Mouse (Mus musculus) neural tube, embryonic 14.5 days (tissue): ENCODE measurements around the gene Sgms1. TPM values are rescaled to one million over a fixed set of nuclear protein-coding genes. Genes with fewer than 3 reads are reported as not detected.

Experiments used
- ATAC-seq: fragments of 200-750 bp; cut with Nextera tagmentation; 2 replicates; pipeline ENCODE4 v1.8.0; 2017; ENCODE audit warnings: low read depth, mild to moderate bottlenecking, moderate TSS enrichment, moderate library complexity
- H3K27ac ChIP-seq: fragments of 300-500 bp; sonication (generic); 2 replicates; pipeline ENCODE4 v1.5.1; 2014; ENCODE audit warnings: low read depth, mild to moderate bottlenecking, control low read depth, low read length, moderate library complexity, mixed read lengths
- H3K27me3 ChIP-seq: fragments of 300-500 bp; sonication (generic); 2 replicates; pipeline ENCODE4 v1.6.1; 2014; ENCODE audit warnings: low read length; ENCODE audit not compliant: control insufficient read depth, insufficient read depth
- H3K36me3 ChIP-seq: fragments of 300-500 bp; sonication (generic); 2 replicates; pipeline ENCODE4 v1.6.1; 2014; ENCODE audit warnings: low read length, mixed read lengths; ENCODE audit not compliant: control insufficient read depth, insufficient read depth
- H3K4me1 ChIP-seq: fragments of 300-500 bp; sonication (generic); 2 replicates; pipeline ENCODE4 v1.6.1; 2014; ENCODE audit warnings: low read length; ENCODE audit not compliant: control insufficient read depth, insufficient read depth
- H3K4me2 ChIP-seq: fragments of 300-500 bp; sonication (generic); 2 replicates; pipeline ENCODE4 v1.6.1; 2014; ENCODE audit warnings: mild to moderate bottlenecking, low read depth, low read length, control low read depth
- H3K4me3 ChIP-seq: fragments of 300-500 bp; sonication (generic); 2 replicates; pipeline ENCODE4 v1.5.1; 2014; ENCODE audit warnings: low read depth, low read length, control low read depth, mixed read lengths
- H3K9ac ChIP-seq: fragments of 300-500 bp; sonication (generic); replicated peaks from 2 replicates; pipeline ENCODE4 v1.6.1; 2014; ENCODE audit warnings: low read depth, mild to moderate bottlenecking, control low read depth, low read length, mixed read lengths
- H3K9me3 ChIP-seq: fragments of 300-500 bp; sonication (generic); 2 replicates; pipeline ENCODE4 v1.6.1; 2016; ENCODE audit warnings: low read length; ENCODE audit not compliant: control insufficient read depth
- WGBS: fragments of 180-500 bp; shearing (Covaris S2); extraction: QIAGEN DNeasy Blood & Tissue Kit; methylation state at CpG from one replicate; pipeline ENCODE4 v1.1.7; 2014; 5-methylcytosine and 5-hydroxymethylcytosine counted together
- polyA plus RNA-seq: library from polyadenylated mRNA; unstranded; fragments of >200 nt; fragmentation: Nextera tagmentation; extraction: Ambion mirVana; gene quantifications from 2 replicates; pipeline ENCODE4 v1.2.1, GENCODE M21; 2014

The Sgms1 gene
- polyA plus RNA-seq, 1 experiment from 2014 or later = 19.2 TPM

DNA sequence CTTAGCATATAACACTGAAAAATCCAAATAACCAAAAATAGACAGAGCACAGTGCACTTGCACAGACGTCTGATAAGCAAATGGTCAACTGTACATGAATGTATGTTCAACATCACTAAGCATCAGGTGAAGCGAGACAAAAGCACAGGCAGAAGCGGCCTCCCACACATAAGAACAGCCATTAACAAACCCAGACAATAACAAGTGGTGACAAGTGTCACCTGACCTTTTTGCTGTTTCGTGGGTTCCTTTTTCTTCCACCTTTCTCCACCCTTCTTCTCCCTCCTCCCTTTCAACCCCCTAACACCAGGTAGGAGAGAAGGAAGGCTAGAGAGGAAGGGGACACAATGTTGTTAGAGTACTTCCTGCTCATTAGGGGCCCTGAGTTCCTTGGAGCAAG, 144.6 kb downstream of the Sgms1 start:
- no peaks in the 10 kb centered on the region for H3K9me3 ChIP-seq
- no peak overlapping the region for H3K27ac ChIP-seq
- no peaks in the 10 kb centered on the region for H3K4me1 ChIP-seq
- WGBS = 79% methylated on average over 4 of the region's 4 CpGs
- H3K4me3 ChIP-seq = no peak overlapping the region
- H3K4me2 ChIP-seq = no peak overlapping the region
- H3K27me3 ChIP-seq = no peaks in the 10 kb centered on the region
- ATAC-seq = no peak
- no peak overlapping the region for H3K9ac ChIP-seq
- H3K36me3 ChIP-seq = no peaks in the 10 kb centered on the region

DNA sequence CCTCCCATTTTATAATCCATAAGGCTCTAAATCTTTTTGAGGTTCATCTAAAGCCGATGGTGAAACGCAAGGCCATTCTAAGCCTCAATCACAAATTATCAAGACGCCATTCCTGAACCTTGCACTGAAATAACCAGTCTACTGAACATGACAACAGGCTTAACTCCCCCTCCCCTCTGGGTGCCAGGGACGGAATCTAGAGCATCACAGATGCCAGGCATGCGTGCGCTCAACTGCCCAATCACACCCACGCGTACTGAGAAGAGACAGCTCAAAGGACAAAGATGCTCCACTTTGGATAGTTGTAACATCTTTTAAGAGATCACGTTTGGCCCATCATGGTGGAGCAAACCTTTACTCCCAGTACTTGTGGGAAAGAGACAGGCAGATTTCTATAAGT, 146.3 kb downstream of the Sgms1 start:
- Histone ChIP-seq H3K4me1 (no peaks in the 10 kb centered on the region), H3K36me3 (no peaks in the 10 kb centered on the region), H3K9ac (no peak overlapping the region), H3K9me3 (no peaks in the 10 kb centered on the region), H3K27me3 (no peaks in the 10 kb centered on the region), H3K4me2 (no peak overlapping the region), H3K27ac (no peak overlapping the region), H3K4me3 (no peak overlapping the region)
- no peak for ATAC-seq
- 91% methylated on average over 9 of the region's 9 CpGs for WGBS

DNA sequence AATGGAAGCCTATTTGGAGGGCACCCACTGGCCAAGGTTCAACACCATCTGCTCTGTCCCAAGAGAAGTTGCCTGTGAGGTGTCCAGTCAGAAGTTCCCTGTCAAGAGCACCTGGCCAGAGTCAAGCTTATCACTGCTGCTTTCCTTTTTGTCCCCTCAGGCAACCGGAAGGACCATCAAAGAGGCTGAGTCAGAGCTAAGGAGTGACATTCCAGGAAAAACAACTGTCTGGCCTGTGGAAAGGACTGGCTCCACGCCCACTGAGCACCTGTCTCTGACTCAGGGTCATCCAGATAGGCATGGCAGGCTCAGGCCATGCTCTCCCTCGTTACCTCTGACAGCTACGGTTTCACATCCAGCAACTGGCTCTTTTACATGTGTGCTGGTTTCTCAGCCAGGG, 147.4 kb downstream of the Sgms1 start:
- no peak overlapping the region for H3K9ac ChIP-seq
- H3K9me3 ChIP-seq = no peaks in the 10 kb centered on the region
- no peak for ATAC-seq
- no peaks in the 10 kb centered on the region for H3K27me3 ChIP-seq
- no peak overlapping the region for H3K4me2 ChIP-seq
- H3K36me3 ChIP-seq = no peaks in the 10 kb centered on the region
- 88% methylated on average over 4 of the region's 4 CpGs for WGBS
- H3K4me3 ChIP-seq = no peak overlapping the region
- H3K27ac ChIP-seq = no peak overlapping the region
- H3K4me1 ChIP-seq = 0 out of 2 replicates have a peak, but pooled peaks cover 2% of the 10 kb centered on the region

GRCm38 (mm10) chr19:32240417-32240990, 149.0 kb downstream of the Sgms1 start:
- no peaks in the 10 kb centered on the region for H3K36me3 ChIP-seq
- H3K27ac ChIP-seq = no peak overlapping the region
- no peaks in the 10 kb centered on the region for H3K9me3 ChIP-seq
- H3K4me1 ChIP-seq = 0 out of 2 replicates have a peak, but pooled peaks cover 2% of the 10 kb centered on the region
- no peak overlapping the region for H3K4me3 ChIP-seq
- H3K4me2 ChIP-seq = no peak overlapping the region
- WGBS = 76% methylated on average over 8 of the region's 8 CpGs
- ATAC-seq = no peak
- no peaks in the 10 kb centered on the region for H3K27me3 ChIP-seq
- no peak overlapping the region for H3K9ac ChIP-seq

- Histone ChIP-seq H3K27me3 (no peaks in the 10 kb centered on the region), H3K9ac (no peak overlapping the region), H3K27ac (no peak overlapping the region), H3K4me2 (no peak overlapping the region), H3K4me1 (0 out of 2 replicates have a peak, but pooled peaks cover 2% of the 10 kb centered on the region), H3K9me3 (no peaks in the 10 kb centered on the region), H3K4me3 (no peak overlapping the region), H3K36me3 (no peaks in the 10 kb centered on the region)
- no peak for ATAC-seq
- 94% methylated on average over 4 of the region's 4 CpGs for WGBS
These were observed 149.6 kb downstream of the Sgms1 start for GRCm38 (mm10) chr19:32239925-32240324.

DNA sequence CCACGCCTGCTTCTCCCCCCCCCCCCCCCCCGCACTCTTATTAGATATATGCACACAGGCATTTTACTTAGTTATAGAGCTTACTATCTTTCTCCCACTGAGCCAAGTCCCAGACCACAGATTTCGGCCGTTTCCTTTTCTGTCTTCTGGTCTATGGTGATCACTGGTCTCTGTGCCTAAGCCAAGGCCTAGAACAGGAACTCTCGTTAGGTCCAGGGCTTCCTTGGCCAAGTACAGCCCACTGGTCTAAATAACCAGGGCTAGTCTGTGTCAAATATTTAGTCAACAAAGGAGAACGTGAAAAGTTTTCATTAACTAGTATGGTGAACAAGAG, 150.1 kb downstream of the Sgms1 start:
- Histone ChIP-seq H3K36me3 (no peaks in the 10 kb centered on the region), H3K27ac (no peak overlapping the region), H3K4me3 (no peak overlapping the region), H3K27me3 (no peaks in the 10 kb centered on the region), H3K4me1 (0 out of 2 replicates have a peak, but pooled peaks cover 2% of the 10 kb centered on the region), H3K9me3 (no peaks in the 10 kb centered on the region), H3K4me2 (no peak overlapping the region), H3K9ac (no peak overlapping the region)
- WGBS = 88% methylated on average over 6 of the region's 6 CpGs
- ATAC-seq = no peak

- H3K4me3 ChIP-seq = no peak overlapping the region
- H3K4me1 ChIP-seq = 0 out of 2 replicates have a peak, but pooled peaks cover 2% of the 10 kb centered on the region
- H3K27ac ChIP-seq = no peak overlapping the region
- H3K36me3 ChIP-seq = no peaks in the 10 kb centered on the region
- H3K27me3 ChIP-seq = no peaks in the 10 kb centered on the region
- no peak for ATAC-seq
- no peaks in the 10 kb centered on the region for H3K9me3 ChIP-seq
- 87% methylated on average over 11 of the region's 11 CpGs for WGBS
- no peak overlapping the region for H3K4me2 ChIP-seq
- H3K9ac ChIP-seq = no peak overlapping the region
These were observed 150.6 kb downstream of the Sgms1 start for GRCm38 (mm10) chr19:32238722-32239458.

DNA sequence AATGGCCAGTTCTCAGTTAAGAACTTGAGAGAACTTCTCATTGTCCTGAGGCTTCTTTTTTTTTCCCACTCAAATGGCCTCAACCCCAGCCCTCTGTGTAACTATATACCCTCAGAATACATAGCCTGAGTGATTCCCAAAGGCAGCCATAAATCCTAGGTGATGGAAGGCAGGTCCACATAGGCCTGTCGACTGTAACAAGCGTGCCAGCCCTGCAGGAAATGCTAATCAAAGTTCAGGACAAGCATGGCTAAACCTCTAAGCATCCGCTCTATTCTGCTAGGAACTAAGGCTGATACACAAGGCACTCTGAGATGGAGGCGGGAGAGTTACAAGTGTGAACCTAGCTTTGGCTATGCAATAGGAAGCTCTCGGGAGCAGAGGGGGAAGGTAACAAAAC, 151.8 kb downstream of the Sgms1 start:
- Histone ChIP-seq H3K9ac (no peak overlapping the region), H3K4me1 (0 out of 2 replicates have a peak, but pooled peaks cover 2% of the 10 kb centered on the region), H3K36me3 (no peaks in the 10 kb centered on the region), H3K27me3 (no peaks in the 10 kb centered on the region), H3K4me2 (no peak overlapping the region), H3K4me3 (no peak overlapping the region), H3K9me3 (no peaks in the 10 kb centered on the region), H3K27ac (no peak overlapping the region)
- no peak for ATAC-seq
- 46% methylated on average over 5 of the region's 5 CpGs for WGBS

DNA sequence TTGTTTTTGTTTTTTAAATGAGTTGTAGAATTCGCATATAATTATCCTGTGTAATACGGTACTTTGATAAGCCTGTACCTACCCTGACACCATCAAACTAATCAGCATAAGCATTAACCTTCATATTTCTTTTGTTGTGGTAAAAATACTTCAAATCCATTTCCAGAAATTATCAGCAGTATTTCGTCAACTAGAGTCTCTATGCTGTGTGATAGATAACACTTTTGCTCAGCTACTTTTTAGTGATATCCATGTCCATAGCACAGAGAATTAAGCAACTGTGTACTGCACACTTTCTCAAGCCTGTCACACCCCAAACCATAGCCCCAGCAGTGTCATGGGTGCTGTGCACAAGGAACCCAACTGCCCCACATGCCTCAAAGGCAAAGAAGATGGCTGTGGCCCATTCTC, 152.3 kb downstream of the Sgms1 start:
- 90% methylated on average over 3 of the region's 3 CpGs for WGBS
- H3K4me2 ChIP-seq = no peak overlapping the region
- no peak overlapping the region for H3K9ac ChIP-seq
- no peak for ATAC-seq
- no peak overlapping the region for H3K27ac ChIP-seq
- no peaks in the 10 kb centered on the region for H3K9me3 ChIP-seq
- H3K36me3 ChIP-seq = no peaks in the 10 kb centered on the region
- no peaks in the 10 kb centered on the region for H3K27me3 ChIP-seq
- no peak overlapping the region for H3K4me3 ChIP-seq
- H3K4me1 ChIP-seq = 0 out of 2 replicates have a peak, but pooled peaks cover 2% of the 10 kb centered on the region
